Mouse (Mus musculus) mammary gland, adult 2 months (tissue): ENCODE measurements around the gene Igbp1. TPM values are rescaled to one million over a fixed set of nuclear protein-coding genes. Genes with fewer than 3 reads are reported as not detected.

Experiments used
- polyA plus RNA-seq: library from polyadenylated mRNA; depleted of rRNA; stranded (reverse); fragments of >200 nt; gene quantifications from 2 replicates; pipeline ENCODE4 v1.2.3, GENCODE M21; 2012; ENCODE audit warnings: low replicate concordance; rRNA removed

The Igbp1 gene
- 12.5 and 29.6 TPM in 2 replicates for polyA plus RNA-seq

DNA sequence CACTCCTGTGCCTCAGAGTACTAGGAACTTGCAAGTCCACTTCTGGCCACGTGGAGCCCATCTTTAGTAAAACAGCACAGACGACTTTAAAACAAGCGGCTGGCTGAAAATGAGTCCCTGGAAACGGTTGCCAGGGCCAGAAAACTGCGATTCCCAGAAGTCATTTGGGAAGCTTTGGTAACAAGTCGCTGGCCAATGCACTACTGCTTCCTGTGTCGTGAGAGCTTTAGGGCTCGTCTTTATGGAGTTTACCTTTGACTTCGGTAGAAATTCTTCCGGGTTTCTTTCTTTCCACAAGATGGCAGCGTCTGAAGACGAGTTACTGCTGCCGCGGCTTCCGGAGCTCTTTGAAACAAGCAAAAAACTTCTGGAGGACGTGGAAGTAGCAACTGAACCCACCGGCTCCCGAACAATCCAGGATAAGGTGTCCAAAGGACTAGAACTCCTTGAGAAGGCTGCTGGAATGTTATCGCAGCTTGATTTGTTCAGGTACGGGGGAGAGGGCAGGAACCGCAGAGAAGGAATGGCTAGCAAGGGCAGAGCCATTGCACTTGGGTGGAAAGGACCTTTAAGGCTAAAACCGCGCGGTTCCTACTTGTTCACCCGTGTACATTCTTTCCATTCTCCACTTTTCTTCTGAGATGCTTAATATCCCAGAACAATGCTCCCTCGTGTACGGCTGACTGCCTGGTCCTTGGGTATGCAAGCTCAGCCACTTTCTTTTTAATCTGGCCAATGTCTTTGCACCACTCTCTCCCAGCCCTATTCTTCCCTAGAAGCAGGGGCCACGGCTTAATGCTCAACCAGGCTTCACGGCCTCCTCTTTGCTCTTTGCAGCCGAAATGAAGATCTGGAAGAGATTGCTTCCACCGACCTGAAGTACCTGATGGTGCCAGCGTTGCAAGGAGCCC is at the start of gene Igbp1:
Igbp1 (plus strand) TSS at position 224 of the 911 bp plus-strand sequence.

DNA sequence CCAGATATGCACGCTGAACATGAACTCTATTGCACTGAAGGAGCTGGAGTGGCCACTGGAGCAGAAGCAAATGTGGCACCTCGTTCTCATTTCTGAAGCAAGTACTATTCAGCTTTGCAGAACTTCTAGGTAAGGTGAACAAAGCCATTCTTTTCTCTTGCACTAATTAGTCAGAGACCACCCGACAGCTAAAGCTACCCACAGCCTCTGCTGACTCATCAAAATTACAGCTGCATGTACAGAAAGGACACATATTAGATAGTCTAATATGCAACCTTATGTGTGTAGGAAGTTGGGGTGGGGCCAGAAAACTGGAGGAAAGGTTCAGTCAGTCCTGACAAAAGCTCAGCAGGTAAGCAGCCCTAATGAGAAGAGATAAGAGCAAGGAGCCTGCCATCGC is 30.4 kb downstream of the Igbp1 start, which contains the start of gene Dgat2l6:
Dgat2l6 (plus strand) TSS at position 368 of the 400 bp plus-strand sequence.

Other genes starting within 250 kb of the Igbp1 start
- gene Otud6a, start 65.3 kb upstream of the Igbp1 start, polyA plus RNA-seq, result not detected in 2 replicates
- gene Awat2, start 51.6 kb upstream of the Igbp1 start, polyA plus RNA-seq, result 0.56 and 1.7 TPM in 2 replicates
- gene Dgat2l6, start 30.5 kb downstream of the Igbp1 start, polyA plus RNA-seq, result 0.47 TPM in 1 of 2 replicates, not detected in the other
- gene Awat1, start 78.0 kb downstream of the Igbp1 start, polyA plus RNA-seq, result 2.7 TPM in 1 of 2 replicates, not detected in the other
- gene P2ry4, start 100.6 kb downstream of the Igbp1 start, polyA plus RNA-seq, result 0.08 and 0.27 TPM in 2 replicates
- not detected in 2 replicates for gene Arr3, start 111.2 kb downstream of the Igbp1 start, polyA plus RNA-seq
- 0.17 and 0.37 TPM in 2 replicates for gene Kif4, start 131.4 kb downstream of the Igbp1 start, polyA plus RNA-seq
- gene Pdzd11, start 132.3 kb downstream of the Igbp1 start, polyA plus RNA-seq, result 10.2 and 17.8 TPM in 2 replicates
- 1.2 and 4.5 TPM in 2 replicates for gene Gdpd2, start 235.6 kb downstream of the Igbp1 start, polyA plus RNA-seq